Mouse (Mus musculus) intestine, embryonic 15.5 days (tissue): ENCODE measurements around the gene Zfp85. TPM values are rescaled to one million over a fixed set of nuclear protein-coding genes. Genes with fewer than 3 reads are reported as not detected.
"Not testable (repeated sequence)": the region's sequence is repeated elsewhere in the genome, so short reads cannot be mapped to it uniquely, and the experiment has no call there.

Experiments
- ATAC-seq: fragments of 200-750 bp; cut with Nextera tagmentation; 2 replicates; pipeline ENCODE4 v1.8.0; 2017; ENCODE audit warnings: moderate TSS enrichment, moderate library complexity
- H3K27ac ChIP-seq: fragments of 300-500 bp; sonication (generic); 2 replicates; pipeline ENCODE4 v1.5.1; 2015; ENCODE audit warnings: mild to moderate bottlenecking, inconsistent platforms
- H3K27me3 ChIP-seq: fragments of 300-500 bp; sonication (generic); replicated peaks from 2 replicates; pipeline ENCODE4 v1.6.1; 2015; ENCODE audit warnings: inconsistent platforms
- H3K36me3 ChIP-seq: fragments of 300-500 bp; sonication (generic); 2 replicates; pipeline ENCODE4 v1.6.1; 2015; ENCODE audit warnings: inconsistent platforms
- H3K4me1 ChIP-seq: fragments of 300-500 bp; sonication (generic); replicated peaks from 2 replicates; pipeline ENCODE4 v1.6.1; 2015; ENCODE audit warnings: inconsistent platforms
- H3K4me2 ChIP-seq: fragments of 300-500 bp; sonication (generic); replicated peaks from 2 replicates; pipeline ENCODE4 v1.6.1; 2015; ENCODE audit warnings: mild to moderate bottlenecking, inconsistent platforms
- H3K4me3 ChIP-seq: fragments of 300-500 bp; sonication (generic); replicated peaks from 2 replicates; pipeline ENCODE4 v1.5.1; 2015; ENCODE audit warnings: inconsistent platforms
- H3K9ac ChIP-seq: fragments of 300-500 bp; sonication (generic); 2 replicates; pipeline ENCODE4 v1.6.1; 2015; ENCODE audit warnings: inconsistent platforms
- H3K9me3 ChIP-seq: fragments of 300-500 bp; sonication (generic); 2 replicates; pipeline ENCODE4 v1.6.1; 2016; ENCODE audit warnings: inconsistent platforms
- WGBS: fragments of 180-500 bp; shearing (Covaris S2); methylation state at CpG from one replicate; pipeline ENCODE4 v1.1.7; 2015; 5-methylcytosine and 5-hydroxymethylcytosine counted together
- polyA plus RNA-seq: library from polyadenylated mRNA; unstranded; fragments of >200 nt; fragmentation: Nextera tagmentation; extraction: Ambion mirVana; gene quantifications from 2 replicates; pipeline ENCODE4 v1.2.1, GENCODE M21; 2015

Zfp85 gene
- polyA plus RNA-seq, 1 experiment from 2014 or later, result 4.0 TPM

GRCm38 (mm10) chr13:67729441-67729840, 25.6 kb downstream of the Zfp85 start:
- H3K27ac ChIP-seq, H3K4me1 ChIP-seq, H3K9me3 ChIP-seq, H3K36me3 ChIP-seq, H3K27me3 ChIP-seq: not testable (repeated sequence)
- ATAC-seq, result peak; percentile 88
- H3K4me2 ChIP-seq, result peak overlapping the region; percentile 72
- peak overlapping the region; percentile 58 for H3K9ac ChIP-seq
- H3K4me3 ChIP-seq, result peak overlapping the region; percentile 55
- WGBS, result 30% methylated on average over 4 of the region's 4 CpGs

- H3K4me1 ChIP-seq, result no peaks in the 10 kb centered on the region
- 4% methylated on average over 16 of the region's 21 CpGs for whole genome bisulfite sequencing
- H3K9me3 ChIP-seq, result peaks cover 4% of the 10 kb centered on the region; the same call in 1 of the 2 replicates
- no peaks in the 10 kb centered on the region for H3K27me3 ChIP-seq
- peak within 1 kb of the TSS; percentile 55 for H3K4me3 ChIP-seq
- peak; percentile 93 for ATAC-seq
- H3K4me2 ChIP-seq, result peak within 1 kb of the TSS; percentile 72
- no peaks in the 10 kb centered on the region for H3K36me3 ChIP-seq
- H3K27ac ChIP-seq, result 0 out of 2 replicates have a peak within 1 kb of the TSS, but pooled peaks have one; percentile 13
- peak within 1 kb of the TSS; percentile 58 for H3K9ac ChIP-seq
Measured at GRCm38 (mm10) chr13:67728641-67729318, 26.2 kb downstream of the Zfp85 start, which contains the start of gene Zfp65. Gene Zfp65, minus strand, starts transcription at chr13:67729173.

GRCm38 (mm10) chr13:67728106-67728505, 26.9 kb downstream of the Zfp85 start:
- Histone ChIP-seq H3K27me3 (no peaks in the 10 kb centered on the region), H3K4me2 (peak overlapping the region; percentile 72), H3K9me3 (0 out of 2 replicates have a peak, but pooled peaks cover under 1% of the 10 kb centered on the region), H3K4me3 (peak overlapping the region; percentile 55), H3K27ac (no peak overlapping the region), H3K9ac (no peak overlapping the region), H3K4me1 (no peaks in the 10 kb centered on the region; the same call in 1 of the 2 replicates), H3K36me3 (no peaks in the 10 kb centered on the region)
- WGBS, result 54% methylated on average over 1 of the region's 1 CpGs
- ATAC-seq, result no peak

- H3K27me3 ChIP-seq, H3K9ac ChIP-seq, ATAC-seq, H3K36me3 ChIP-seq, H3K4me3 ChIP-seq, H3K4me2 ChIP-seq, H3K9me3 ChIP-seq, H3K4me1 ChIP-seq, H3K27ac ChIP-seq: not testable (repeated sequence)
- 68% methylated on average over 2 of the region's 2 CpGs for WGBS
Measured at GRCm38 (mm10) chr13:67725331-67725730, 29.7 kb downstream of the Zfp85 start.

- Histone ChIP-seq H3K27me3 (no peaks in the 10 kb centered on the region), H3K4me1 (no peaks in the 10 kb centered on the region; the same call in 1 of the 2 replicates), H3K27ac (peak overlapping the region; percentile 44; the same call in 1 of the 2 replicates), H3K9me3 (no peaks in the 10 kb centered on the region), H3K4me2 (peak overlapping the region; percentile 72), H3K36me3 (no peaks in the 10 kb centered on the region), H3K9ac (peak overlapping the region; percentile 78), H3K4me3 (peak overlapping the region; percentile 80)
- ATAC-seq, result peak; percentile 94
- WGBS, result 0% methylated on average over 17 of the region's 17 CpGs
Measured at GRCm38 (mm10) chr13:67723848-67724479, 31.1 kb downstream of the Zfp85 start.

Other genes with a start within 250 kb of the Zfp85 start
- gene Gm26965, start 229.1 kb downstream of the Zfp85 start, polyA plus RNA-seq, result not detected in 2 replicates
- 18.1 and 19.3 TPM in 2 replicates for gene Zfp87, start 229.1 kb downstream of the Zfp85 start, polyA plus RNA-seq
- gene Zfp748, start 201.4 kb downstream of the Zfp85 start, polyA plus RNA-seq, result 11.5 and 11.7 TPM in 2 replicates
- gene Zfp729b, start 145.5 kb downstream of the Zfp85 start, polyA plus RNA-seq, result 3.4 and 4.1 TPM in 2 replicates
- not detected in 2 replicates for gene Gm49345, start 117.5 kb downstream of the Zfp85 start, polyA plus RNA-seq
- gene Zfp729a, start 117.4 kb downstream of the Zfp85 start, polyA plus RNA-seq, result 2.6 TPM in 2 replicates
- gene Zfp738, start 68.2 kb downstream of the Zfp85 start, polyA plus RNA-seq, result 9.3 and 10.1 TPM in 2 replicates
- 4.7 and 4.9 TPM in 2 replicates for gene Zfp65, start 26.1 kb downstream of the Zfp85 start, polyA plus RNA-seq
- gene Zfp493, start 24.5 kb upstream of the Zfp85 start, polyA plus RNA-seq, result 2.1 and 2.5 TPM in 2 replicates
- 5.6 and 6.2 TPM in 2 replicates for gene Zfp273, start 58.5 kb upstream of the Zfp85 start, polyA plus RNA-seq
- gene Gm10037, start 75.9 kb upstream of the Zfp85 start, polyA plus RNA-seq, result 2.1 and 2.2 TPM in 2 replicates
- gene BC048507, start 108.1 kb upstream of the Zfp85 start, polyA plus RNA-seq, result not detected in 2 replicates